Mouse (Mus musculus) heart, postnatal 25 days (tissue): ENCODE data around the gene Calcoco1. TPM values are rescaled to one million over a fixed set of nuclear protein-coding genes. Genes with fewer than 3 reads are reported as not detected.

Experiments used
- DNase-seq: peaks from one replicate; pipeline ENCODE4 v3.0.0; 2022; ENCODE audit warnings: low spot score
- intact Hi-C: fragments of 180-260 bp; cut with DNase I; formaldehyde crosslinking; loops from one replicate; pipeline ENCODE4 v1.15.1; 2025
- total RNA-seq, 2 experiments: library from RNA; stranded (reverse); gene quantifications; 2 replicates each; pipeline ENCODE4 v1.2.3; 2021

Calcoco1 gene
- 100 to 1,000 TPM in 1 of 2 experiments, 10 to 100 TPM in 1; 93.5 to 106 TPM for total RNA-seq

DNA sequence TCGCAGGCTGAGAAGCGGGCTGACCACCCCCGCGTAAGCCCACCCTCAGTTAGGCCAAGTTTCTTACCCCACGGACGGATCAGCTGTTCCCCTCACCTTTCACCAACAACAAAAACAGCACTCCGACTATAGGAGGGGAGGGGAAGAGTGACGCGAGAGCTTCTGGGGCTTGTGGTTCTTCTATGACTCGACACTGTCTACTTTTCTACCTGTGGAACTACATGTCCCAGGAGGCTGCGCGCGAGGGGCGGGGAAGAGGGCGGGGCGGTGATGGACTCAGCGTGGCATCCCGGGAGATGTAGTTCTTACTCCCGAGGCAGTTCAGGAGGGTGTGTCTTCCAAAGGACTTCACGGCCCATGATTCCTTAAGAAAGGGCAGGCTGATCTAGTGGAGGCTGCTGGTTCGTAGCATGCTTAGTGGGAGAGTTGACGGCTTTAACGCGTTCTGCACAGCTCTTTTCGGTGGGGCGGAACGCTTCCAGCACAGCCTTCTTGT, at the start of gene Calcoco1:
Gene Calcoco1 (minus strand): TSS at position 199 of the 496 bp plus-strand sequence.
- peak; percentile 93 for DNase-seq
- intact Hi-C loops = no loop called here

DNA sequence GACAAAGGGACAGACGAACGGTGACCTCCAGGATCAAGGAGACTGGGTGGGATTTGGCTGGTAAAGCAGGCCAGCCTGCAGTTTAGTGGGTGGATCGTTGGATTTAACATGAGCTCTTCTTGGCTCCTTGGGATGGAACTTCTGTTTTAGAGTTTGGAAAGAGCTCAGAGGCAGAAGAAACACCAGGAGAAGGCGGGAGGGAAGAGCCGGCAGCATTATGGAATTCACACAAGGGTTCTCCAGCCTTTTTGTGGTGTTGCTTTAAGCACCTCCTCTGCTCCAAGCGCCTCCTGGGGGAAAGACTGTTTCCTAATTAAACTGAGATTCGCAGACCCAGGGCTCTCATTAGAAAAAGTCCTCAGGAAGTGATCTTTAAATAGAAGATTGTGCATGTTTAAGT, 48.9 kb upstream of the Calcoco1 start:
- intact Hi-C loops = no loop called here
- no peak for DNase-seq

DNA sequence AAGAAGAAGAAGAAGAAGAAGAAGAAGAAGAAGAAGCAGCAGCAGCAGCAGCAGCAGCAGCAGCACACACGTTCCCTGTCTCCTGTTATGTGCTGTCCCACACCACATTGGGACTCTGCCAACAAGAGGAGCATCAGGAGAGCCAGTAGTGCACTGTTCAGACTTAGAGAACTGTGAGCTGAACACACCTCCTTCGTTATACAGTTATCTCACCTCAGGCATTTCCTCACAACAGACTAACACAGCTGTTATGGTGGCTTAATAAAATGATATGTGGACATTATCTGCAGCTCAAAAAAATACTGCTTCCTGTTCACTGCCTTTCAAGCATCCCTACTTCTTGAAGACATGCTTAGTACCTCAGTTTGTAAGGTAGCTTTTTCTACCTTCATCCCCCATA, 43.2 kb upstream of the Calcoco1 start:
- intact Hi-C loops = loop anchor here (10.0 kb wide), 1 partner anchor 360 kb away; no protein-coding TSS in a partner anchor
- DNase-seq = no peak

DNA sequence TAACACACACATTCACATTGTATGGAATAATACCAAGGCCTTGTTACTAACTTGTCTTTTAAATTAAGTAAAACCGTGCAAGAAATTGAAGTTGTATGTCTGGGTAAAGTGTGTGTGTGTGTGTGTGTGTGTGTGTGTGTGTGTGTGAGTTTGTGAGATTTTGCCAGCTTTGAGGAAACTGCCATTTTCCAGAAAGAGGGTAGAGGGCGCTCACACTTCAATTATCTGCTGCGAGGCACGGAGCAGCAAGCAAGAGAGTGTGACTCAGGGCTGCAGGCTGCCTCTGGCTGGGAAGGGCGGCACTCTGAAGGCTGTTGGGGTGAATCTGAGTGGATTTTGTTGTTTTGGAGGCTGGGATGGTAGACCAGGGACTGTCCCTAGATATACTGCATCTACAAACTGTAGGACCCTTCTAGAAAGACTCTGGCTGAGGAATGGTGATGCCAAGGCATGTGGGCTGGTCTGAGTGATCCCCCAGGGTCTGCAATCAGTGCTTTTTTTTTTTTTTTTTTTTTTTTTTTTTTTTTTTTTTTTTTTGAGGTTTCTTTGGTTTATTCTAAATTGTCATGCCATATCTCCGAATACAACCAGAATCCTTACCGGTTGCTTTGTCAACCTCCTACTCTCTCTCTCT, 39.9 kb upstream of the Calcoco1 start:
- intact Hi-C loops = loop anchor here (5.0 to 10.0 kb wide), 2 partner anchors 363 to 415 kb away; no protein-coding TSS in a partner anchor
- DNase-seq = no peak

DNA sequence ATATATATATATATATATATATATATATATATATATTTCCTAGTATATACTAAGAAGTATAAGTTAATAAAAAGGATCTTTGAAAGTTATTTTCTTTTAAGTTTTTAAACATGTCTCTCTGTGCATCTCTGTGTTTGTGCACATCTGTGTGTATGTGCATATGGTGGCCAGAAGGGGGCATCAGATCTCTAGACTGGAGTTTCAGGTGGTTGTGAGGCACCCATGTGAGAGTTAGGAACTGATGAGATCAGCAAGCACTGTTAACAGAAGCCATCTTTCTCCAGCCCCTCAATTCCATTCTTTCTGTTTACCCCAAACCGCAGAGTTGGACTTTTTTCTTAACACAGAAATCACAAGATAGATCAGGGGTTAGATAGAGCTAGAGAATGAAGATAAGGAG, 35.7 kb upstream of the Calcoco1 start:
- DNase-seq = no peak
- intact Hi-C loops = no loop called here

DNA sequence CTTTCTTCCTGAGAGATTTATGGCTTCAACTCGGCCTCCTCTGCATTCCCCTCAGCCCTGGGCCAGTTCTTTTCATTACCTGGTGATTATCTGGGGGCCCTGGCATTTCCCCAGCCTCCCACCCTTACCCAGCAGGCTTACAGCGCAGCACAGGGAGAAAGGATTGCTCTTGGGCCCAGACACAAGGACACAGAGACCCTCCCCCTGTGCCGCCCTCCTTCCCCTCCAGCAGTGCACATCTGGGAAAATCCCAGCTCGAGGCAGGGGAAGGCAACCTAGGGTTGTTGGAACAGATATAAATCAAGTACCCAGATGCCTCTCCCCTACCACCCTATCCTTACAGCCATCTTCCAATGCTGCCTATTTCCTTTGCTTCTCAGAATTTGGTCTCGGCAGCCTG, 33.1 kb upstream of the Calcoco1 start:
- intact Hi-C loops = no loop called here

DNA sequence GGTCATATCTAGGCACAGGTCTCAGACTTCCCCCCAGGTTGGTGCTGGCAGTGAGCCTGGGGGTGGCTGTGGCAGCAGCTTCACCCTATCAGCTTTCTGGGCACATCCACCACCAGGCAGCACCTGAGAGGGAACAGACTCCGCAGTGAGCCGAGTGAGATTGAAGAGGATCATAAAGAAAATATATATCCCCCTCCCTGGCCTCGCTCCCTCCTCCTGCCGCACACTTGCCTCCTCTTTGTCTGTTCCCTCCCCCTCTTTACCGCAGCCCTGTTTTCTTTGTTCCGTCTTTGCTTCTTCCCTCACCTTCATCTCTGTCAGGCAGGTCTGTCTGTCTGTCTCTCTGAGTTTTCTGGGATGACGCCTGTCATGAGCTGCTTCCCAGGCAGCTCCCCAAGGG, 32.4 kb upstream of the Calcoco1 start:
- intact Hi-C loops = no loop called here
- no peak for DNase-seq

More for the DNA sequence above, 33.1 kb upstream of the Calcoco1 start:
- no peak for DNase-seq

DNA sequence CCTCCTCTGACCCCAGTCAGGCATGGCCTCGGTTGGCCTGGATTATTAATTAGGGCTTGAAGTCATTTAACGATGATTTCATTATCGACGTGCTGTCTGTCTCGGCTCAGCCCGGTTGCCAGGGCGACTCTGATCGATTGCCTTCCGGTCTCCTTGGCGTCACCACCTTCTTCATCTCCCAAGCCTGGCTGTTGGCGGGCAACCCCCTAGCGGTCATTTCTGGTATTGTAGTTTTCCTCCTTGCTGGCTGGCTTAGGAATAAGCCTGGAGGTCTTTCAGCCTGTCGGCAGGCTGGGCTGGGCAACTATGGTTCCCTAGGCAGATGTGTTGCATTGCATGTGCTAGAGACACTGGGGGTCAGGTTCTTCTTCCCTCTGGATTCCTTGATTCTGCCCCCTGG, 31.2 kb upstream of the Calcoco1 start:
- no peak for DNase-seq
- intact Hi-C loops = no loop called here

DNA sequence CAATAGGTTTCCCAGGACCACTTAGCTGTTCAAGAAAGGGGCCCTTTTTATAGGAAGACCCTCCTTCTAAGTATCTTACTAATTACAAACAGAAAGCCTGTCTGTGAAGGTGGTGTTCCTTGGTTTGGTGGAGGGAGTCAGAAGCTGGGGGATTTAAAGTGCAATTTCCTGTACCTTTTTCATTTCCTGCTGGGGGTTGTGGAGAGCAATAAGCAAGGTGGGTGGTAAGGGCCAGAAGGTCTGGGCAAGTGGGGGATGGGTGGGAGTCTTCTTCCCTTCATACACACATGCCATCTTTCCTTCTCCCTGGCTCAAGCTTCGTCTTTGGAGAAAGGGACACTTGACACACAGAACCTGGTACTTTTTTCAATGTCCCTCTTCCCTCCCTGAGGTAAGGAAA, 30.2 kb upstream of the Calcoco1 start:
- intact Hi-C loops = no loop called here
- no peak for DNase-seq

DNA sequence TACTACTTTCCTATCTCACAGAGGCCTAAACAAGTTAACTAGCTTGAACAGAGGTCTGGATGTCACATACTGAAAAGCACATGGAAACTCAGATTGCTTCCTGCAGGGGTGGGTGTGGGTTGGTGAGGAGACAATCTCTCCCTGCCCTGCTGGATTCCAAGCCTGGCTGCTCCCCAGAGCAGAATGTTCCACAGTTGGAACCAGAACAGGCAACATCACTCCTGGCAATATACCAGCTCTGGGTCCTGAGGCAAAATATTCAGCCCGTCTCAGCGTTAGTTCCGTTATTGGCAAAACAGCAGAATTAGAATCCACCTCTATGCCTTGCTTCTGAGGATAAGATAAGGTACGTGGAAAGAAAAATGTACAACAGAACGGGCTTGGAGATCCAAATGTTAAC, 28.3 kb upstream of the Calcoco1 start:
- intact Hi-C loops = no loop called here
- DNase-seq = peak; percentile 17

DNA sequence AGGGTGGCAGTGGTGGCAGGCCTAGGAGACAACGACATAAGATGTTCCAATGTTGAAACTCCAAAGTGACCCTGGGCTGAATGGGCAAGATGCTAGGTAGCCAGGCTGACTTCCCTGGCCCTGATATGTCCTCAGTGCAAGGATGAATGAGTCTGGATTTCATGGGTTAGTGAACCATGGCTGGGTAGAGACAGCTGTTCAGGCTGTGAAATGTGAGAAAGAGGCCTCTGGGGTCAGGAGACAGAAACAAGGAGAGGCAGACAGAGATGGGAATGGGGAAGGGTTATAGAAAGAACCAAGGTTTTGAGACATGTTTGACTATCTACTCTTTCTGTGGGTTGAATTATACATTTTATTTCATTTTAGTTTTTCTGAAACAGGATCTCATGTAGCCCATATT, 27.1 kb upstream of the Calcoco1 start:
- no peak for DNase-seq
- intact Hi-C loops = no loop called here

DNA sequence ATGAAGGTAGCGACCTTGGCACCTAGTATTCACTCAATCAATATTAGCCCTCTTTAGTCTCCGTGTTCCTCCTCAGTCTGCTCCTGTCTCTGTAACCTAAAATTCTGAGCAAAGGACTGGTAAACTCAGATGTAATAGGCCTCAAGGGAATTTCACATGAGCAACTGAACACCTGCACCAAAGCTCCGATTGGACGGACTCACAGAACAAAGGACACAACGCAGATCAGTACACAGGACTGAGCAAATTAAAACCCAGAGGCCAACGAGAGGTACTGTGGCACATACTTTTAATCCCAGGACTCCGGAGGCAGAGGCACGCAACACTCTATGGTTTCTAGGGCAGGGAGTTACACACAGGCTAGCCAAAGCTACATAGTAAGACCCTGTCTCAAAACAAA, 25.9 kb upstream of the Calcoco1 start:
- no peak for DNase-seq
- intact Hi-C loops = no loop called here

DNA sequence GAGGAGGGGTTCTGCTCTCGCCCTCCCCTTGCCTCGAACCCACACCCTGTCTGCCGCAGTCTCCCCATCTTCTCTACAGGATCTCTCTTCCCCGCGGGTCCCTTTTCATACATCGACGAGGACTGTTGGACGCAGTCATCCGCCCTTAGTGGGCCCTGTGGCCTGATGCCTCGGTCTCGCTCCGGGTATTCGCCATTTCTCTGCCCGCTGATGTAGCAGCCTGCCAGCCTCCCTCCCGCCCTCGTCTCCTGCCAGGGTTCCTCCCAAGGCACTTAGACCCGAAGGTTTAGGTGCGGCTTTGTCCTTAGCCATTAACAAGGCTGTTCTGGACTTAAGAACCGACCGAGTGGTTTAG, 25.3 kb upstream of the Calcoco1 start:
- no peak for DNase-seq
- intact Hi-C loops = no loop called here

DNA sequence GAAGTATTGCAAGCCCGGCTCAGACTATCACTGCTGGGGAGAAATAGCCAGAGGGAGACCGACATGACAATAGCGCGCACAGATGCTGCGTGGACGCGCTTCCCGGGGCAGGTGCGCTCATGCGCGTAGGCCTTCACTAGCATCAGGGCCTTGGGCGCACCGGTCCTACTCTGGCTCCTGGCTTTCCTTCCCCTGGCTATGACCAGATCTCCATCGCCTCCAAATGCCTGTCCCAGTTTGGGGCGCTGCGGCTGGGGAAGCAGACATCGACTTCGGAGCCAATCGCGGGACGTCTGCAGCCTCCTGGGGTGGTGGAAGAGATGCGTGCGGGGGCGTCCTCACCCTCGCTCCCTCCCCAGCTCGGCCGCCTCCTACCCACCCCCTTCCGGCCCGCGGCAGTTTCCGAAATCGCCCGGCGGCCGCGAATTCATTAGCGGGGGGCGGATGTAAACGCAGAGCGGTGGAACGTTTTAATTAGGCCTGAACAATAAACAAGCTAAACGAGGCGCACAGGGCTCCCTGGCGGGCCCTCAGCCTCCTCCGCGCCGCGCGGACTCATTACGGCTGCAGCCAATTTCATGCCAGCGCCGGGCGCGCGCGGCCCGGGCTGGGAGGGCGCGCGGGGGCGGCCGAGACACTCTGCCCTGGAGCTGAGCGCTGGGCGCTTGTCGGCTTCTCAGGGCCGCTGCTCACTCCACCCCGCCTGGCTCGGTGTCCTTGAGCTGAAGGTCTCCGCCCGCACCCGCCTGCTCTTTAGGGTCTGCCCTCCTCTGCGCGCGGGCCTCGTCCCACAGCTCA, 24.7 kb upstream of the Calcoco1 start:
- no peak for DNase-seq
- intact Hi-C loops = no loop called here

DNA sequence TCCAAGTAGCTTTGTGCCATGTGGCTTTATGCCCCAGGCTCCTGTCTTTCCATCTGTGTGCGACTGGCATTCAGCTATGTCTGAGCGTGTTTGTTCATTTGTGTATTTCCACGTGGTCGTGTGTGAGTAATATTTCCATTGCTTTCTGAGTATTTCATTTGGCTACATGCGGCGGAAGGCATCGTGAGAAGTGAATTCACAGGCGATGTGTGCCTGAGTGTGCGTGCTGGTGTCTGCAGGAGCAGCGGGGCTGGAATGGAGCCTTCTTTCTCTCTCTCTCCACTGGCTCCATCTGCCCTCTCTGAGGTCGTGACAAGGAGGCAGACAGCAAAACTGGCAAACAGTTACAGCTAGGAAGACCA, 24.1 kb upstream of the Calcoco1 start:
- DNase-seq = no peak
- intact Hi-C loops = no loop called here

DNA sequence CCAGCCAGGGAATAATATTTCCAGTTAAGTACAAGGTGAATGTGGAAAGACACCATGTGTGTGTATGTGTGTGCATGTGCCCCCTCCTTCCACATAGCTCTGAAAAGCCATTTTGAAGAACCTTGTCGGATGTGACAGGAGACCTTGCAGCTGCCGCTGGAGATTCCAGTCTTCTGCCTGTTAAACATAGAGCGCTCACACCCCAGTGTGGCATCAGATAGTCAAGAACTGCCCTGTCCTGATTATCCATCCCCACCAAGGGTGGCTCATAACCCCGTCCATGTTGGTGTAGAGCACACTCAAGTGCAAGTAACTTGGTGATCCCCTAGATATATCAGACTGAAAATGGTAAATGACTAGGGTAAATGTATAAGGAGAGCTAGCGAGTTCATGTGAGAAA, 23.4 kb upstream of the Calcoco1 start:
- intact Hi-C loops = no loop called here

DNA sequence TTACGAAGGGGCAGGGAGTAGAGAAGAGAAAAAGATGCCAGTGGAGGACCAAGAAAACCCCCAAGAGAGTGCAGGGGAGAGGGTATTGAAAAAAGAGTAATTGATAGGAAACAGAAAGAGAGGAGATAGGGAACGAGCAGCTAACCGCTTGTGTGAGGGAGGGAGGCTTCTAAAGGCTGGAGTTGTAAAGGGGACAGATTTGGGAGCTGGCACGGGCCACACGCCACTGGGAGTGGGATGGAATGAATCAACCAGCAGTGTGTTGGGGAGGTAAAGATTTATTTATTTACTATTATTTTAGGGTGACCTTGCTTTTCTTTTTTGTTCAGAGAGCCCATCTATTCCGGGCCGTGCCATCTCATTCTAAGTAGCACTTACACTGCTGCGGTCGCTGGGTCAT, 22.9 kb upstream of the Calcoco1 start:
- no peak for DNase-seq
- intact Hi-C loops = no loop called here

More for the DNA sequence above, 23.4 kb upstream of the Calcoco1 start:
- no peak for DNase-seq

DNA sequence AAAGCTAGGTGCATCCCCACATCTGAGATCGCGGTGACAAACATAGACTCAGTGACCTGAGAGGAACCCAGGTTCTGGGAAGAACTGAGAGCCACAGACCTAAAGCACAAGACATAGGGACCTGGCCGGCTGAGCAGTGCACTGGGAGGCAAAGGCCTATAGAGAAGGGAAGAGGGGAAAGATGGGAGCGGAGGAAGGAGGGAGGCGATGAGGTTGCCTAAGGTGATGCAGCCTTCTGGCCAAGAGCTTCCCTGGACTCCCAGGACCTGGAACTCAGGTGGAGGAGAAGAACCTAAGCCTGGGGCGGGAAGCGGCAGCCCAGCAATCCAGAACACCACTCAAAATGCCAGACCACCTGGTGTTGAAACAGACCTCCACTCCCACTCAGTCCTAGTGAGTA, 22.4 kb upstream of the Calcoco1 start:
- DNase-seq = no peak
- intact Hi-C loops = no loop called here

DNA sequence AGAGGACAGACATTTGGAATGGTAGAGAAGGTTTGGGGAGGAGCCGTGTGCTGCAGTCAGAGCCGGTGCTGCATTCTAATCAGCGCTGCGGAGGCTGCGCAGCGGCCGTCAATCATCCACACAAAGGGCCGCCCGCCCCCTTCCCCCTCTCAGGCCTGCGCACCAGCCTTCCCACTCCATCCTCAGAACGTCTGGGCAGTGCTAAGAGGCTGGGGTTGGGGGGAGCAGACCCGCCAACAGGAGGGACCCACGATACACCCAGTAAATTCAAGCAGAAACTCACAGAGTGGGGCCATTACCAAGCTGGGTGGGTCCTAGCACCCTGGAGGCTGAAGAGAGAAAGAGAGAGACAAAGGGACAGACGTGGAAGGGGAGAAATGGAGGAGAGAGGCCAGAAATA, 22.0 kb upstream of the Calcoco1 start:
- intact Hi-C loops = no loop called here
- DNase-seq = no peak

DNA sequence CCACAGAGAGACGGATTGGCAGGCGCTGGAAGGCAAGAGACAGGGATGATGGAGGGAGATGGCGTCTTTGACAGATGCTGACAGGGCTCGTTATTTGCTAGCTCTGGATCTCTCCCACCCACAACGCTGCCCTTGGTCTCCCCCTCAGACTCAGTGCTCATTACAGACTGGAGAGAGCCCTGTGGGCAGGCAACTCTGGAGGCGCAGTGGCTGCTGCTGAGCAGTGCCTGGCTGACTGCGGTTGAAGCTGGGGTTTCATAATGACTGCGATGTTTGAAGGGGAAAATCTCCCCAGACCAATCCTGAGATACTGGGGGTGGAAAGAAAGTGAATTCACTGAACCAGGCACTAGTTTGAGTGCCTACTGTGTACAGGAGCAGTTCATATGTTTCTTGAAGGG, 21.2 kb upstream of the Calcoco1 start:
- intact Hi-C loops = no loop called here
- DNase-seq = no peak

DNA sequence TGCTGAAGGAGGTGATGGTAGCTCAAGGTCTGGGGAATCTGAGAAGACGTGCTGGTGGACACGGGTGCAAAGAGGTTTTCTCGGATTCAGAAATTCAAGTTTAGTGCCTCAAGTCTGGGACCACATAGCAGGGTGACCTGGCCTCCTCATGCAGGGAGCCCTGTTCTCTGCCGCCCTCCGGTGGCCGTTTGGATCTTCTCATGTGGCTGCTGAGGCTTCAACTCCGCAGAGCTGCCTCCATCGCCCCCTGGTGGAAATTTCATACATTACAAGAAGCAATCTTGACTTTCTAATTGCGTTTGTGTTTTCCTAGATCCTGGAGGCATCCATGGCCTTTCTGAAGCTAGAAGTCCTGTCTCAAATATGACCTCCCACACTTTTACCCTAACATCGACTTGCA, 20.6 kb upstream of the Calcoco1 start:
- peak; percentile 70 for DNase-seq
- intact Hi-C loops = loop anchor here (1.0 kb wide), 1 partner anchor 44 kb away; no protein-coding TSS in a partner anchor
